Mouse (Mus musculus): ENCODE measurements around the gene Gm11492. TPM values are rescaled to one million over a fixed set of nuclear protein-coding genes. Genes with fewer than 3 reads are reported as not detected.
A peak's percentile ranks its signal among the peaks of the same experiment; 100 is the strongest.

Gene Gm11492
- polyA plus RNA-seq, 1 experiment from 2014 or later = not detected

GRCm38 (mm10) chr11:87581161-87581865 is 14.9 kb downstream of the Gm11492 start:
- Histone ChIP-seq H3K36me3 (ENCODE audit: control insufficient read depth, insufficient read depth) (no peaks in the 10 kb centered on the region), H3K4me1 (replicated peaks; ENCODE audit: control insufficient read depth, insufficient read depth, low read length) (no peaks in the 10 kb centered on the region; the same call in 1 of the 2 replicates), H3K27me3 (replicated peaks; ENCODE audit: control insufficient read depth, insufficient read depth, low read length) (no peaks in the 10 kb centered on the region), H3K27ac (ENCODE audit: low read depth, low read length) (no peak overlapping the region), H3K9me3 (ENCODE audit: control insufficient read depth) (no peaks in the 10 kb centered on the region), H3K9ac (ENCODE audit: low read depth, low read length) (no peak overlapping the region), H3K4me2 (replicated peaks; ENCODE audit: low read depth) (no peak overlapping the region; the same call in 1 of the 2 replicates), H3K4me3 (ENCODE audit: low read depth, low read length) (no peak overlapping the region)
- 87% methylated on average over 12 of the region's 12 CpGs for WGBS
- TF ChIP-seq CTCF (IDR thresholded peaks at IDR 0.05; ENCODE audit: low read depth) = no peak
- no peak for ATAC-seq

GRCm38 (mm10) chr11:87581933-87582710 is 15.7 kb downstream of the Gm11492 start:
- Histone ChIP-seq H3K27ac (ENCODE audit: low read depth, low read length) (no peak overlapping the region), H3K9me3 (ENCODE audit: control insufficient read depth) (no peaks in the 10 kb centered on the region), H3K4me1 (replicated peaks; ENCODE audit: control insufficient read depth, insufficient read depth, low read length) (no peaks in the 10 kb centered on the region; the same call in 1 of the 2 replicates), H3K4me3 (ENCODE audit: low read depth, low read length) (no peak overlapping the region), H3K36me3 (ENCODE audit: control insufficient read depth, insufficient read depth) (no peaks in the 10 kb centered on the region), H3K4me2 (replicated peaks; ENCODE audit: low read depth) (no peak overlapping the region), H3K27me3 (replicated peaks; ENCODE audit: control insufficient read depth, insufficient read depth, low read length) (no peaks in the 10 kb centered on the region), H3K9ac (ENCODE audit: low read depth, low read length) (no peak overlapping the region)
- WGBS = 83% methylated on average over 8 of the region's 8 CpGs
- no peak for TF ChIP-seq CTCF (IDR thresholded peaks at IDR 0.05; ENCODE audit: low read depth)
- ATAC-seq = no peak

- TF ChIP-seq CTCF (IDR thresholded peaks at IDR 0.05; ENCODE audit: low read depth) = 0 out of 2 replicates have a peak, but pooled peaks have one; percentile 10
- no peak overlapping the region for H3K4me3 ChIP-seq (ENCODE audit: low read depth, low read length)
- no peak for ATAC-seq
- no peaks in the 10 kb centered on the region for H3K4me1 ChIP-seq (replicated peaks; ENCODE audit: control insufficient read depth, insufficient read depth, low read length)
- H3K4me2 ChIP-seq (replicated peaks; ENCODE audit: low read depth) = no peak overlapping the region
- H3K9ac ChIP-seq (ENCODE audit: low read depth, low read length) = no peak overlapping the region
- WGBS = 76% methylated on average over 6 of the region's 6 CpGs
- no peak overlapping the region for H3K27ac ChIP-seq (ENCODE audit: low read depth, low read length)
- no peaks in the 10 kb centered on the region for H3K9me3 ChIP-seq (ENCODE audit: control insufficient read depth)
- H3K36me3 ChIP-seq (ENCODE audit: control insufficient read depth, insufficient read depth) = no peaks in the 10 kb centered on the region
- no peaks in the 10 kb centered on the region for H3K27me3 ChIP-seq (replicated peaks; ENCODE audit: control insufficient read depth, insufficient read depth, low read length)
Observed at GRCm38 (mm10) chr11:87583291-87584034, 17.0 kb downstream of the Gm11492 start.

- Histone ChIP-seq H3K9ac (ENCODE audit: low read depth, low read length) (no peak overlapping the region), H3K27me3 (replicated peaks; ENCODE audit: control insufficient read depth, insufficient read depth, low read length) (no peaks in the 10 kb centered on the region), H3K9me3 (ENCODE audit: control insufficient read depth) (no peaks in the 10 kb centered on the region), H3K4me2 (replicated peaks; ENCODE audit: low read depth) (no peak overlapping the region), H3K36me3 (ENCODE audit: control insufficient read depth, insufficient read depth) (no peaks in the 10 kb centered on the region), H3K4me1 (replicated peaks; ENCODE audit: control insufficient read depth, insufficient read depth, low read length) (no peaks in the 10 kb centered on the region), H3K27ac (ENCODE audit: low read depth, low read length) (peak overlapping the region; percentile 57), H3K4me3 (ENCODE audit: low read depth, low read length) (no peak overlapping the region)
- TF ChIP-seq CTCF (IDR thresholded peaks at IDR 0.05; ENCODE audit: low read depth) = no peak
- WGBS = 63% methylated on average over 10 of the region's 10 CpGs
- no peak for ATAC-seq
Observed at GRCm38 (mm10) chr11:87584711-87585505, 18.5 kb downstream of the Gm11492 start.

GRCm38 (mm10) chr11:87587211-87587874 is 20.9 kb downstream of the Gm11492 start:
- ATAC-seq = no peak
- TF ChIP-seq CTCF (IDR thresholded peaks at IDR 0.05; ENCODE audit: low read depth) = no peak
- H3K4me2 ChIP-seq (replicated peaks; ENCODE audit: low read depth) = no peak overlapping the region
- H3K9me3 ChIP-seq (ENCODE audit: control insufficient read depth) = no peaks in the 10 kb centered on the region
- H3K36me3 ChIP-seq (ENCODE audit: control insufficient read depth, insufficient read depth) = no peaks in the 10 kb centered on the region
- no peak overlapping the region for H3K9ac ChIP-seq (ENCODE audit: low read depth, low read length)
- 83% methylated on average over 5 of the region's 5 CpGs for WGBS
- H3K4me3 ChIP-seq (ENCODE audit: low read depth, low read length) = no peak overlapping the region
- H3K4me1 ChIP-seq (replicated peaks; ENCODE audit: control insufficient read depth, insufficient read depth, low read length) = no peaks in the 10 kb centered on the region
- H3K27ac ChIP-seq (ENCODE audit: low read depth, low read length) = no peak overlapping the region
- H3K27me3 ChIP-seq (replicated peaks; ENCODE audit: control insufficient read depth, insufficient read depth, low read length) = no peaks in the 10 kb centered on the region

Measured in intestine, postnatal 0 days (tissue).